Mouse (Mus musculus): ENCODE data around the gene Il12rb2. TPM values are rescaled to one million over a fixed set of nuclear protein-coding genes. Genes with fewer than 3 reads are reported as not detected.

The Il12rb2 gene
- polyA plus RNA-seq, 1 experiment, result not detected

DNA sequence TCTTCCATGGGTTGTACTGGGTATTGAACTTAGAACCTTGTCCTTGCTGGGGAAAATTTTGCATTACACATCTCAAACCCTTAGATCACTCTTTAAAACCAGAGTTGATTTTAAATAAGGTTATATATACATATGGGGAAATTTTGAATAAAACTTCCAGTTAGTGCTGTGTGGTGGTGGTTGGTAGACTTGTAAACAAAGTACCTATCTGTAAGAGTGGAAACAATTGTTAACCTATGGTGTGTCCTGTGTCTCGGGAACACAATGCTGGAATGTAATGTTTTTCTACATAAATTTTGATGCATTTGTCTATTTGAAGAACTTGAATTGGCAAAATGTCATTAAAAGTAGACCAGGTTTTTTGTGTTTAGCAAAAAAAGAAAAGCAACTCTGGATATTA, 107.0 kb downstream of the Il12rb2 start:
- peak overlapping the region; percentile 99 for H3K9ac ChIP-seq (ENCODE audit: low read depth, poor library complexity, severe bottlenecking)
- H3K4me1 ChIP-seq (ENCODE audit: control insufficient read depth, insufficient read depth, low read length), result no peaks in the 10 kb centered on the region
- H3K27me3 ChIP-seq (ENCODE audit: control insufficient read depth, insufficient read depth, low read length, poor library complexity, severe bottlenecking), result no peaks in the 10 kb centered on the region
- H3K9me3 ChIP-seq (replicated peaks; ENCODE audit: control insufficient read depth, insufficient read depth, low read length, poor library complexity, severe bottlenecking), result no peaks in the 10 kb centered on the region
- H3K27ac ChIP-seq (ENCODE audit: insufficient read depth, low read length), result no peak overlapping the region
- TF ChIP-seq POLR2A (IDR thresholded peaks at IDR 0.05; ENCODE audit: insufficient read depth, low read length), result no peak
- TF ChIP-seq CTCF (IDR thresholded peaks at IDR 0.05; ENCODE audit: low read depth, low read length), result no peak
- TF ChIP-seq EP300 (IDR thresholded peaks at IDR 0.05; ENCODE audit: insufficient read depth, low read depth, low read length), result no peak
- H3K4me3 ChIP-seq (ENCODE audit: low read depth, low read length), result peak overlapping the region; percentile 95; the same call in 1 of the 2 replicates
- H3K36me3 ChIP-seq (ENCODE audit: control insufficient read depth, insufficient read depth, low read length, poor library complexity, severe bottlenecking), result peaks cover 53% of the 10 kb centered on the region

DNA sequence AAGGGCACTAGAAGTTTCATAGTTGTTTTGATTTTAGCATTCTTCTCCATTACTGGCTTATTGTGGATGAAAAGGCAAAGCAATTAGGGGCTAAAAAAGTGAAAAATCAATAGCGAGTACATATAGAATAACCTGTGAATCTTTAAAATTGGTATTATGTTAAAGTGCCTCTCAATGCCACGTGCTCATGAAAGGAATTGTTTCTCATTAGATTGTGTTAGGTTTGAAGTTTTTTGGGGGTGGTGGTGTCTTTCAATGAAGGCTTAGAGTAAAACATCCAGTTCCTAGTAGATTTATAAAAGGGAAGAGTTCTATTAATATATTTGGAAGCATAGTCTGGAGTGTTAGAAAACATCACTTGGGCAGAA, 107.8 kb downstream of the Il12rb2 start:
- Histone ChIP-seq H3K27ac (ENCODE audit: insufficient read depth, low read length) (peak overlapping the region; percentile 66; the same call in 1 of the 2 replicates), H3K4me3 (ENCODE audit: low read depth, low read length) (peak overlapping the region; percentile 95), H3K9ac (ENCODE audit: low read depth, poor library complexity, severe bottlenecking) (peak overlapping the region; percentile 99), H3K36me3 (ENCODE audit: control insufficient read depth, insufficient read depth, low read length, poor library complexity, severe bottlenecking) (peaks cover 46% of the 10 kb centered on the region), H3K4me1 (ENCODE audit: control insufficient read depth, insufficient read depth, low read length) (no peaks in the 10 kb centered on the region), H3K27me3 (ENCODE audit: control insufficient read depth, insufficient read depth, low read length, poor library complexity, severe bottlenecking) (no peaks in the 10 kb centered on the region), H3K9me3 (replicated peaks; ENCODE audit: control insufficient read depth, insufficient read depth, low read length, poor library complexity, severe bottlenecking) (no peaks in the 10 kb centered on the region)
- no peak for TF ChIP-seq CTCF (IDR thresholded peaks at IDR 0.05; ENCODE audit: low read depth, low read length)
- no peak for TF ChIP-seq POLR2A (IDR thresholded peaks at IDR 0.05; ENCODE audit: insufficient read depth, low read length)
- TF ChIP-seq EP300 (IDR thresholded peaks at IDR 0.05; ENCODE audit: insufficient read depth, low read depth, low read length), result no peak

DNA sequence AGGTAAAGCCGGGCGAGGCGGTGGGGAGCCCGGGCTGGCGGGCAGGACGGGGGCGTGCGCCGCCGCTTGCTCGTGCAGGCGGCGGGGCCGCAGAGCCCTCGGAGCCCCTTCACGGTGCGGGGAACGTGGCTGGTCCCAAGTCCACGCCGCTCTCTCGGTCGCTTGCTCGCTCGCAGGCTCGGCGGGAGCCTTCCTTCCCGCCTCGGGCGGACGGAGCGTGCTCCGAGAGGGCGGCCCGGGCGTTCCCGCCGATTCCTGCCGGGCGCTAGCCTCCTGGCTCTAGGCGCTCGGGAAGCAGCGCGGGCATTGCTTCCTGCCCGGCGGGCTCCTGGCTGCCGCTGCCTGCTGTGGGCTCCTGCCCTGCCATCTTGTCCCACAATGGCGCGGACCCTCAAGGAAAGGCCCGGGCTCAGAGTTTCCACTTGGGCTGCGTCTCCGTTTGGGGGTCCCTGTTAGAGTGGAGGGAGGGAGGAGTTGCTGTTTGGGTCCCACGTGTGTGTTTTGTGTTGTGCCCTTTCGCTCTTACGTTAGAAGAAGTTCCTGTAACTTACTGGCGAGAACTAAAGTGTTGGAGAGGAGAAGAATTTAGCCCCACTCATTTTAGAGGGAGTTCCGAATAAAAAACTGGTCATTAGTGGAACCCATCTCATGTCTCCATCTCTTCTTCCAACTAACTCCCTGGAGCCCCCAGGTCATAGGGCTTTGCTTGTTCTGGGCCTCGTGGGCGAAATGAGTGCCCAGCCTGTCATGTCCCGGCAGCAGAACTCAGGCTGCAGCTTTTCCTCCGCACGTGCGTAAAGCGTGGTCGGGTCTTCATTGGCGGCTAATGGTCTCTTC, 108.4 kb downstream of the Il12rb2 start:
- Histone ChIP-seq H3K27me3 (ENCODE audit: control insufficient read depth, insufficient read depth, low read length, poor library complexity, severe bottlenecking) (no peaks in the 10 kb centered on the region), H3K4me1 (ENCODE audit: control insufficient read depth, insufficient read depth, low read length) (no peaks in the 10 kb centered on the region), H3K9me3 (replicated peaks; ENCODE audit: control insufficient read depth, insufficient read depth, low read length, poor library complexity, severe bottlenecking) (no peaks in the 10 kb centered on the region), H3K9ac (ENCODE audit: low read depth, poor library complexity, severe bottlenecking) (peak overlapping the region; percentile 99), H3K4me3 (ENCODE audit: low read depth, low read length) (peak overlapping the region; percentile 95), H3K36me3 (ENCODE audit: control insufficient read depth, insufficient read depth, low read length, poor library complexity, severe bottlenecking) (peaks cover 41% of the 10 kb centered on the region), H3K27ac (ENCODE audit: insufficient read depth, low read length) (peak overlapping the region; percentile 66)
- TF ChIP-seq CTCF (IDR thresholded peaks at IDR 0.05; ENCODE audit: low read depth, low read length), result no peak

DNA sequence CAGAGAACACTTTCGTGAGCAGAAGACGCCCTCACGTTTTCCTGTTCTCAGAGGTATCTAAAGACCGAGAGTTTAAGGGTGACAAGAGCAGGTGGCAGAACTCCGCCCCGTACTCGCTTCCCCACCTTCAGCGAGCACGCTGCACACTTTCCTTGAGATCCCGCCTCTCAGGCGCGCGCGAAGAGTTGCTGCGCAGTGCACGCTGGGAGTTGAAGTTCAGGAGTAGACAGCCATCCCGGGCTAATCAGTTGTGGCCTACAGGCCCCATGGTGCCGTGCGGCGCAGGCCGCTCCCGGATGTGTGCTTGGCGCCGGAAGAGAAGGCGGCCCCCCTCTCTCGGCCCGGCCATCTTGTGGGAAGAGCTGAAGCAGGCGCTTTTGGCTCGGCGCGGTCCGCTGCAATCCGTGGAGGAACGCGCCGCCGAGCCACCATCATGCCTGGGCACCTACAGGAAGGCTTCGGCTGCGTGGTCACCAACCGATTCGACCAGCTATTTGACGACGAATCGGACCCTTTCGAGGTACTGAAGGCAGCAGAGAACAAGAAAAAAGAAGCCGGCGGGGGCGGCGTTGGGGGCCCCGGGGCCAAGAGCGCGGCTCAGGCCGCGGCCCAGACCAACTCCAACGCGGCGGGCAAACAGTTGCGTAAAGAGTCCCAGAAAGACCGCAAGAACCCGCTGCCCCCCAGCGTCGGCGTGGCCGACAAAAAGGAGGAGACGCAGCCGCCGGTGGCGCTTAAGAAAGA, 109.2 kb downstream of the Il12rb2 start:
- Histone ChIP-seq H3K27me3 (ENCODE audit: control insufficient read depth, insufficient read depth, low read length, poor library complexity, severe bottlenecking) (no peaks in the 10 kb centered on the region), H3K9ac (ENCODE audit: low read depth, poor library complexity, severe bottlenecking) (peak overlapping the region; percentile 99), H3K4me3 (ENCODE audit: low read depth, low read length) (peak overlapping the region; percentile 95), H3K27ac (ENCODE audit: insufficient read depth, low read length) (peak overlapping the region; percentile 94), H3K9me3 (replicated peaks; ENCODE audit: control insufficient read depth, insufficient read depth, low read length, poor library complexity, severe bottlenecking) (no peaks in the 10 kb centered on the region), H3K4me1 (ENCODE audit: control insufficient read depth, insufficient read depth, low read length) (no peaks in the 10 kb centered on the region), H3K36me3 (ENCODE audit: control insufficient read depth, insufficient read depth, low read length, poor library complexity, severe bottlenecking) (peaks cover 34% of the 10 kb centered on the region)
- TF ChIP-seq CTCF (IDR thresholded peaks at IDR 0.05; ENCODE audit: low read depth, low read length) (no peak), POLR2A (IDR thresholded peaks at IDR 0.05; ENCODE audit: insufficient read depth, low read length) (no peak), EP300 (IDR thresholded peaks at IDR 0.05; ENCODE audit: insufficient read depth, low read depth, low read length) (peak; percentile 20; the same call in 1 of the 2 replicates)

DNA sequence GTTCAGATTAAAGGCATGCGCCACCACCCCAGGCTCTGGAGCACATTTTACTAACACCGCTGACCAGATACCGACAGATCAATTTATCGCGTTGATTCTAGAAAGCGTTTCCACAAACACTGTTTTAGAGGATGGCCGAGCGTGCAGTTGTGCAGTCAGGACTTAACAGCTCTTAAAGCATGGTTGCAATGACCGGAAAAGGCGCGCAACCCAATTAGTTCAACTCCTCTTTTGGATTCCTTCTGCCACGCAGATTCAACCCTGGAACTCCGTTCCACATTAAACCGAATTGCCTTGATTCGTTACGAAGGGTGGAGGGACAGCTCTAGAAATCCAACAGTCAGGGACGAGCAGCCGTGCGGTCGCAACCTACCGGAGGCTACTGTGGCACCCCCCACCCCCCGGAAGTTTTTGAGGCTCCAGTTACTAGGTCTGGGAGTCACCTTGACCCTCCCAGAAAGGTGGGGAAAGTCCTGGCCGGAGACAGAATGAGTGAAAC, 109.8 kb downstream of the Il12rb2 start:
- H3K27ac ChIP-seq (ENCODE audit: insufficient read depth, low read length), result peak overlapping the region; percentile 94
- peak overlapping the region; percentile 86 for H3K4me3 ChIP-seq (ENCODE audit: low read depth, low read length)
- H3K9me3 ChIP-seq (replicated peaks; ENCODE audit: control insufficient read depth, insufficient read depth, low read length, poor library complexity, severe bottlenecking), result no peaks in the 10 kb centered on the region
- TF ChIP-seq EP300 (IDR thresholded peaks at IDR 0.05; ENCODE audit: insufficient read depth, low read depth, low read length), result no peak
- no peak for TF ChIP-seq POLR2A (IDR thresholded peaks at IDR 0.05; ENCODE audit: insufficient read depth, low read length)
- TF ChIP-seq CTCF (IDR thresholded peaks at IDR 0.05; ENCODE audit: low read depth, low read length), result no peak
- no peaks in the 10 kb centered on the region for H3K27me3 ChIP-seq (ENCODE audit: control insufficient read depth, insufficient read depth, low read length, poor library complexity, severe bottlenecking)
- peak overlapping the region; percentile 69 for H3K9ac ChIP-seq (ENCODE audit: low read depth, poor library complexity, severe bottlenecking)
- H3K4me1 ChIP-seq (ENCODE audit: control insufficient read depth, insufficient read depth, low read length), result no peaks in the 10 kb centered on the region
- peaks cover 28% of the 10 kb centered on the region for H3K36me3 ChIP-seq (ENCODE audit: control insufficient read depth, insufficient read depth, low read length, poor library complexity, severe bottlenecking)

Data from ES-Bruce4 (cell line).